Mouse (Mus musculus) E14TG2a.4 (cell line): ENCODE measurements around the gene Agfg1.

ENCODE experiments used
- H3K27me3 ChIP-seq: 2 replicates; pipeline ENCODE4 v1.6.1; 2014; ENCODE audit warnings: low read length, control low read depth; ENCODE audit not compliant: insufficient read depth
- H3K36me3 ChIP-seq: 2 replicates; pipeline ENCODE4 v1.6.1; 2014; ENCODE audit warnings: low read length, control low read depth; ENCODE audit not compliant: insufficient read depth
- H3K4me1 ChIP-seq: replicated peaks from 2 replicates; pipeline ENCODE4 v1.6.1; 2014; ENCODE audit warnings: low read depth, low read length, control low read depth
- H3K4me3 ChIP-seq: replicated peaks from 2 replicates; pipeline ENCODE4 v1.5.1; 2014; ENCODE audit warnings: mild to moderate bottlenecking, low read length
- H3K9me3 ChIP-seq: 2 replicates; pipeline ENCODE4 v1.6.1; 2014; ENCODE audit warnings: low read length, control low read depth
- CTCF ChIP-seq: conservative IDR thresholded peaks from 2 replicates; pipeline ENCODE4 v1.5.1; 2014; ENCODE audit warnings: low read length
- NANOG ChIP-seq: IDR thresholded peaks from 2 replicates; pipeline ENCODE4 v1.6.1; 2014; ENCODE audit warnings: borderline replicate concordance, low read length, mixed read lengths
- POU5F1 ChIP-seq: IDR thresholded peaks from 2 replicates; pipeline ENCODE4 v1.6.1; 2014; ENCODE audit warnings: low read length, borderline replicate concordance

Gene Agfg1

DNA sequence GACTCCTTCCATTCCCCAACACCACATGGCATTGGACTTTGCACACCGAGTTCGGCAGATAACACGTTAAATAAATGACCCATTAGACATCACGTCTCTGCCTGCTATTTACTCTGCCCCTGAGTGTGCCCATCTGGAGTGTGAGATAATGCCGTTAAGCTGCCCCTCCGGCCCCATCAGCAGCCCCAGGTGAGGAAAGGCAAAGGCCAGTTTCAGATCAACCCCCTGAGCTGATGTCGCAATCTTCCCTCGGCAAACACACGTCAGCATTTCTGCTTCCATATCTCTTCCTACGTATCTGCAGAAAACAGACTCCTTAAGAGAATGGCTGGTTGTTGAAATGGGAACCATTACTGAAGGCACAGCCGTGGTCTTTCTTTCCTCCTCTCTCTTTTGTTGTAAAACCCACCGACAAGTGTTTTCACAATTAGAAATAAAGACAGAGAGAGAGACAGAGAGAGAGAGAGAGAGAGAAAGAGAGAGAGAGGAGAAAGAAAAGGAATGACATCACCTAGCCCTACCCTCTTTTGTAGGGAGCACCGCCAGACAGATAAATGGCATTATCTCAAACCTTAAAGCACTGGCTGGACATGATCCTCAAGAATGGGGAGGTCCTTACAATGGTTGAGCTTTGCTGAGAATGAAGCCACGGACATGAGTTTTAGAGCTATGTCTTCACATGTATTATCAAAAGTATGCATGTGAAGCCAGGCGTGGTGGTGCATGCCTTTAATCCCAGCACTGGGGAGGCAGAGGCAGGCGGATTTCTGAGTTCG is 23.2 kb upstream of the Agfg1 start:
- H3K27me3 ChIP-seq: 0 out of 2 replicates have a peak, but pooled peaks cover 2% of the 10 kb centered on the region

DNA sequence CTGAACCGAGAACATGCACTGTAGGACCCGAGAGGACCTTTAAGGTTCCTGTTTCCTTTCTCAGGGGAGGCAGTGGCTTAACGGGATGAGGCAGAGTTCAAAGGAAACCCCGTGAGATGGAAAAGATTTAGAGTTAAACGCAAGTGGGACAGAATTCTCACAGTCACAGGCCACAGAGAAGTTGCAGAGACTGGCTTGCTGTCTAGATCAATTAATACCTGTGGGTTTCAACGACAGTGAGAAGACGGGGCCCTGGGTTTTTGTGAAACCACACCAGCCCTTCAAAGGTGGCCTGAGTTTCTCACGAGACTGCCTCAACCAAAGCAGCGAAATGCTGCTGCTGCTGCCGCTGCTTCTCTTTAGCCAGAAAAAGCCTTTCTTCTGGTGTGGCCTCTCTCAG is 19.9 kb upstream of the Agfg1 start:
- Histone ChIP-seq H3K27me3 (0 out of 2 replicates have a peak, but pooled peaks cover 2% of the 10 kb centered on the region), H3K36me3 (no peaks in the 10 kb centered on the region), H3K4me3 (peak overlapping the region; percentile 64), H3K4me1 (peaks cover 56% of the 10 kb centered on the region), H3K9me3 (no peaks in the 10 kb centered on the region)
- TF ChIP-seq NANOG (no peak), CTCF (no peak), POU5F1 (no peak)

More for the DNA sequence above, 23.2 kb upstream of the Agfg1 start:
- Histone ChIP-seq H3K4me3 (no peak overlapping the region), H3K9me3 (no peaks in the 10 kb centered on the region), H3K36me3 (no peaks in the 10 kb centered on the region), H3K4me1 (peaks cover 34% of the 10 kb centered on the region)
- TF ChIP-seq CTCF: no peak
- TF ChIP-seq NANOG: no peak
- TF ChIP-seq POU5F1: no peak

DNA sequence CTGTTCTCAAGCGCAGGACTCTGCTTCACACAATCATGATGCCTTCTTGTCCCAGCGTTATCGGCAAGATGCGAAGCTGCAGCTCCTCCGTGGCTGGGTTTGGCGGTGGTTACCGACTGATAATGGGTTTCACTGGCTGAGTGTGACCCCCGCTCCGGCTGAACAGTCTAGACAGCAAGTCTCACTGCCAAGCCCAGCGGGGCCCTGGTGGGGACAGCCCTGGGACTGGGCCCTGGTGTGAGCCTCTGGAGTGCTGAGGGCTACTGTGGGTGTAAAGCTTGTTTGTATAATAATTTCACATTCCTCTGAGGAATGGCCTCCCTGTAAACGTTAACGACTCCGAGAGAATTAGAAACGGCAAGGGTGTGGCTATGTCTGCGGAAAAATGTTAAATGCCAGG is 19.1 kb upstream of the Agfg1 start:
- H3K27me3 ChIP-seq: 0 out of 2 replicates have a peak, but pooled peaks cover 2% of the 10 kb centered on the region
- peak overlapping the region; percentile 64 for H3K4me3 ChIP-seq
- no peaks in the 10 kb centered on the region for H3K36me3 ChIP-seq
- H3K4me1 ChIP-seq: peaks cover 58% of the 10 kb centered on the region
- no peak for TF ChIP-seq CTCF
- TF ChIP-seq NANOG: 0 out of 2 replicates have a peak, but pooled peaks have one; percentile 16
- TF ChIP-seq POU5F1: no peak
- H3K9me3 ChIP-seq: no peaks in the 10 kb centered on the region

DNA sequence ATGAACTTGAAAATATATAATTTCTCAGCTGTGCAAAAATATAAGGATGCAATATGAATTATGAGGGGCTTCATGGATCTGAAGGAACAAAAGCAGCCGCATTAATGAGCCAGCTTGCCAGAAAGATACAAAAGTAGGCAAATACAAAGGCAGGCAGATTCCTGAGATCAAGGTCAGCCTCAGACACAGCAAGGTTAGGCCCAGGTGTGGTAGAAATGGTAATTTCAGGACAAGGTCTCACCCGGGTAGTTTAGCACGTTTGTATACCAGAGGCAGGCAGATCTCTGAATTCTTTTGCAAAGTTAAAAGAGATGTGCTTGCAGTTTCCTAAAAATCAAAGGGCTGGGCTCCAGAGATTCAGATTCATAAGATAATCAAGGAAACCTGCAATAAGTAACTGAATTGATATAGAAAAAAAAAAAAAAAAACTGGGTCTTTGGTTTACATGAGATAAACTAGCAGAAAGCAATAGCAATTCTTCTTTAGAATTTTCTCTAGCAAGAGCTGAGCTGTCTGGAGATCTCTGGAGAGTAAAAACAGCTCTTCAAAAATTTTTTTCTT is 18.6 kb upstream of the Agfg1 start:
- no peak for TF ChIP-seq POU5F1
- TF ChIP-seq CTCF: no peak
- TF ChIP-seq NANOG: no peak
- no peaks in the 10 kb centered on the region for H3K36me3 ChIP-seq

DNA sequence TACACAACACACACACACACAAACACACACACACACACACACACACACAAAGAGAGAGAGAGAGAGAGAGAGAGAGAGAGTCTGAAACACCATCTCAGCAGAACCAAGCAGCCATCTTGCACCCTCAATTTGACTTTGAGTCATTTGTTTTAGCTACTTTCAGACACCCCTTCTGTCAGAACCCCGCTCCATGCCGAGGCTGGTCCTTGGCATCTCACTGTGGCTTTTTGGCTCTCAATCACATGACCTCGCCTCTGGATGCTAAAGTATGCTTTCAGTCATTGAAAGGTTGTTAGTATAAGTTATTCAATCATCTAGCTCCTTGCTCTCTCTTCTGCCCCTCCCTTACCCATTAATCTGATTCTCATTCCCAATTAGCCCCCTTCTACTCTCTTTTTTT is 17.4 kb upstream of the Agfg1 start:
- Histone ChIP-seq H3K4me3 (no peak overlapping the region), H3K27me3 (no peaks in the 10 kb centered on the region), H3K9me3 (no peaks in the 10 kb centered on the region), H3K36me3 (no peaks in the 10 kb centered on the region), H3K4me1 (peaks cover 66% of the 10 kb centered on the region)
- TF ChIP-seq POU5F1 (no peak), NANOG (no peak), CTCF (no peak)

More for the DNA sequence above, 18.6 kb upstream of the Agfg1 start:
- H3K9me3 ChIP-seq: no peaks in the 10 kb centered on the region
- no peaks in the 10 kb centered on the region for H3K27me3 ChIP-seq
- H3K4me1 ChIP-seq: peaks cover 62% of the 10 kb centered on the region
- H3K4me3 ChIP-seq: peak overlapping the region; percentile 64

DNA sequence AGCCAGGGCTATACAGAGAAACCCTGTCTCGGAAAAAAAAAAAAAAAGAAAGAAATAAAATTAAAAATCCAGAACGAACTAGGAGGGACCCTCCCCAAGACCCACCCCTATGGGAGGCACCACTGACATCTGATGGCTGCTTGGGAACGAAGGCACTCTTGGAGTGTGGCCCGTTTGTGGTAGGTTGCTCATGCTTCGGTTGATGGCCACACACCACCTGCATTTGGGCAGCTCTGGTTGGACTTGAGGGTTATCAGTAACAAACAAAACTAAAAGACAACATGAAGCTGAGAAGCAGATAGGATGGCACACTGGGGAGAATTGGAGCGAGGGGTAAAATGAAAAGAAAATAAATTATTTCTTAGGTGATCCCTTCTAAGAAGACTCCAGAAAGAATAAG is 15.1 kb upstream of the Agfg1 start:
- no peaks in the 10 kb centered on the region for H3K9me3 ChIP-seq

DNA sequence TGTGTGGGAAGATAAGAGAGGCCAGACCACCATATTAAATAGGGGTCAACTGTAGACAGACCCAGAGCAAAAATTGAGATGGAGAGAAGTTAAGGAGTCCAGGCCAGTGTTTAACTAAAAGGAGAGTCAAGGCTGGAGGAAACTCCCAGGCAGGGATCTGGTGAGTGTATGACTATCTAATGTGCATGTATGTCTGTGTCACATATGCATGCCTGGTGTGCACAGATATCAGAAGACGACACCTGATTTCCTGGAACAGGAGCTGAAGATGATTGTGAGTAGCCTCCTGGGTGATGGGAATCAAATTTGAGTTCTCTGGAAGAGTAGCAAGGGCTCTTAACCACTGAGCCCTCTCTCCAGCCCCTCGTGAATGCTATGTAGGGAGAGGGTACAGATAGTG is 14.0 kb upstream of the Agfg1 start:
- no peak for TF ChIP-seq CTCF
- no peaks in the 10 kb centered on the region for H3K36me3 ChIP-seq
- H3K4me3 ChIP-seq: no peak overlapping the region
- no peaks in the 10 kb centered on the region for H3K27me3 ChIP-seq
- H3K4me1 ChIP-seq: peaks cover 58% of the 10 kb centered on the region
- no peaks in the 10 kb centered on the region for H3K9me3 ChIP-seq

More for the DNA sequence above, 15.1 kb upstream of the Agfg1 start:
- Histone ChIP-seq H3K27me3 (no peaks in the 10 kb centered on the region), H3K4me3 (no peak overlapping the region), H3K4me1 (peaks cover 69% of the 10 kb centered on the region), H3K36me3 (no peaks in the 10 kb centered on the region)
- TF ChIP-seq NANOG (no peak), CTCF (no peak), POU5F1 (no peak)

DNA sequence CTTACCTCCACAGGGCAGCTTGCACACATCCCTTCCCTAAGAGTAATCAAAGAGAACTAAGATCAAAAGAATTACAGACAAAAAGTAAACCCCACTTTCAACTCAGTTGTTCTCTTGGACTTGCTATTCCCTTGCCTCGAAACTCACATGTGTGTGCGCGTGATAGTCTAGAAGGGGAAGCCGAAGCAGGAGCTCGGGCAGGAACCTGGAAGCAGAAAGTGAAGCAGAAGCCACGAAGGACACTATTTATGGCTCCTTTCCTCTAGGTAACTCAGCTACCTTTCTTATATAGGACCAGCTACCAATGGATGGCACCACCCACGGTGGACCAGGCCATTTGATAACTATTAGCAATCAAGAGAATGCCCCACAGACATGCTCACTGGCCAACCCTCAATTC is 13.5 kb upstream of the Agfg1 start:
- TF ChIP-seq NANOG (no peak), POU5F1 (no peak), CTCF (no peak)
- Histone ChIP-seq H3K36me3 (no peaks in the 10 kb centered on the region), H3K4me1 (peaks cover 53% of the 10 kb centered on the region), H3K9me3 (no peaks in the 10 kb centered on the region), H3K27me3 (no peaks in the 10 kb centered on the region), H3K4me3 (no peak overlapping the region)

DNA sequence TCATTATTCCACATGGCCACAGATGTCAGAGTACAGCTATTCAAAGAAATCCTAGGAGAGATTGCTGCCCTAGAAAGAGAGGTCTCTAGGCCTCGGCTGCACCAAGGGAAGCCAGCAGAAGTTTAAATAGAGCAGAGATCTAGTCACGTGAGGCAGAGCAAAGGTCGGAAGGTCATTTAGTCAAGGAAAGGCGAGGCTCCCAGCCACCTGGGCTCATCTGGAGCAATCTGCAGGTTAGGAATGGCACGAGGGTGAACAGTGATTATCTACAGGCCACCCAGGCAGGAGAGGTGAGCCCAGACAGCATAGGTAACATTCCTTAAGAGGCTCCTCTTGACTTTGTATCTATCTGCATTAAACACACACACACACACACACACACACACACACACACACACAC is 12.4 kb upstream of the Agfg1 start:
- Histone ChIP-seq H3K4me1 (peaks cover 49% of the 10 kb centered on the region), H3K4me3 (no peak overlapping the region), H3K9me3 (peaks cover 1% of the 10 kb centered on the region), H3K27me3 (no peaks in the 10 kb centered on the region), H3K36me3 (no peaks in the 10 kb centered on the region)
- TF ChIP-seq NANOG (no peak; the same call in 1 of the 2 replicates), POU5F1 (no peak), CTCF (no peak)
